Mouse (Mus musculus) thymus, postnatal 10 days (tissue): ENCODE measurements around the gene Phf21a.
"Not testable (repeated sequence)": the region's sequence is repeated elsewhere in the genome, so short reads cannot be mapped to it uniquely, and the experiment has no call there.

Experiments used
- DNase-seq, 2 experiments: peaks; one replicate each; pipeline ENCODE4 v3.0.0; 2021; ENCODE audit warnings: low spot score in 2 of 2

The Phf21a gene

GRCm38 (mm10) chr2:92082196-92082595 lies 10.7 kb upstream of the Phf21a start:
- no peak for DNase-seq

DNA sequence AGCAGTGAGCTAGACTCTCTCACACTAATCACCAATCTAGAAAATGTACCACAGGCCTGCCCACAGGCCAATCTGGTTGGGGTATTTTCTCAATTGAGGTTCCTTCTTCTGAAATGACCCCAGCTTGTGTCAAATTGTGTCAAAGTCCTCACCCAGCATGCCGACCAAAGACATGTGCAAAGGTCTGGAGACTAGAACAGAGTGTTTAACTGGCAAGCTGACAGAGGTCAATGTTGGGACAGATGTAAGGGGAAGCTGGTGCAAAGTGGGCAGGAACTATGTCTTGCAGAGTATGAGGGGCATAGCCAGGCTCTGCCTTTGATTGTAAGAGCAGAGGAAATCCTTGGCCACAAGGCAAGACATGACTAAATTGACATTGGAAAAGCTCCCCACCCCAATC lies 7.2 kb upstream of the Phf21a start:
- DNase-seq = no peak

- no peak for DNase-seq
These were observed 5.9 kb upstream of the Phf21a start for GRCm38 (mm10) chr2:92087065-92087464.

- no peak for DNase-seq
These were observed 3.1 kb upstream of the Phf21a start for GRCm38 (mm10) chr2:92089782-92090181.

GRCm38 (mm10) chr2:92093503-92093902 lies 586 bp downstream of the Phf21a start:
- not testable (repeated sequence) for DNase-seq

- DNase-seq = no peak
These were observed 1.2 kb downstream of the Phf21a start for GRCm38 (mm10) chr2:92094078-92094477.

DNA sequence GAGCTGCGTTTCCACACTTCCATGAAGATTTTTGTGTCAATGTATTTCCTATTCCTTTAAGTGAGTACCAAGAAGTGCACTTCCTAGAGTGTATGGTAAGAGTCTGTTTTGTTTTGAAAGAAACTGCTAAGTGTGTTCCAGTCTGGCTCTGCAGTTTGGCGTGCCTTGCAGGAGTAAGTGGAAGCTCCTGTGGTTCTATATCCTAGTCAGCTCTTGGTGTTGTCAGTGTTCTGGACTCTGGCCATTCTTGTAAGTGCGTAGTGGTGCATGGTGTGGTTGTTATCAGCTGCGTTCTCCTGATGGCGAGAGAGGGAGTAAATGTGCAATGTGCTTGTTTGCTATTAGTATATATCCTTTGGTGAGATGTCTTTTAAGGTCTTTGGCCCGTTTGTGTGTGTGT lies 7.9 kb downstream of the Phf21a start:
- DNase-seq = no peak

DNA sequence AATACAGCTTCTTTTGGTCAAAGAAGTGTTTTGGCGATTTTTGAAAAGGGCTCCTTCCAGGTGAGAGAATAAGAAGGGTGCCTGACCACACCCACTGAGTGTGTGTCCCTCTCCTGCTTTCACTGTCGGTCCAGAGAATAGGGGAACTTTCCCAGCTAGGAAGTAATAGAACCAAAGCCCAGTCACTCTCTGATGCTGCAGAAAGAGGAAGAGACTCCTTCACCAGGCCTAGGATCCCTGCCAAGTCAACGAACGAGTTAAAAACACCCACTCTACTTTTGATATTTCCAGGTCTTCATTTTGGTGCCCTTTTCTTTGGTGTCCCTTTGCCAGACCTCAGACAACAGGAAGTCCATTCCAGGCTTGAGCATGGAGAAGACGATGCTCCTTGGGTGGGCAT lies 31.6 kb downstream of the Phf21a start:
- DNase-seq = no peak

GRCm38 (mm10) chr2:92125330-92125729 lies 32.4 kb downstream of the Phf21a start:
- no peak for DNase-seq

DNA sequence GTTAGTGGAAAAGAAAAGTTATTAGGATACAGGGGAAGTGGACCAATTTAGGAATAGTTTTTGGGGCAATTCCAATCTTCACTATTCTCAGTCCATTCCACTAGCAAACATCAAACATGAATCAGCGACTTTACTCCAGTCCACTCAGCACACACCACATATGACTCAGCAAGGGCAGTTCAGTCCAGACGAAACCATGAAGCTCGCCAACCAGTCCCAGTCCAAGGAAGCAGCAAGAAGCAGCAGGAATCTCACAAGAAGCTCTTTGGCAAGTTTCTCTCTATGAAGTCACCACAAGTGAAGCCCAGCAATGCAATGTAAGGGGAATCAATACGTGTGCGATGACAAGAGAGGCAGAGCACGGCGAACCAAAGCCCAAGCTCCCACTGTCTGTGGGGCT lies 37.2 kb downstream of the Phf21a start:
- no peak for DNase-seq

DNA sequence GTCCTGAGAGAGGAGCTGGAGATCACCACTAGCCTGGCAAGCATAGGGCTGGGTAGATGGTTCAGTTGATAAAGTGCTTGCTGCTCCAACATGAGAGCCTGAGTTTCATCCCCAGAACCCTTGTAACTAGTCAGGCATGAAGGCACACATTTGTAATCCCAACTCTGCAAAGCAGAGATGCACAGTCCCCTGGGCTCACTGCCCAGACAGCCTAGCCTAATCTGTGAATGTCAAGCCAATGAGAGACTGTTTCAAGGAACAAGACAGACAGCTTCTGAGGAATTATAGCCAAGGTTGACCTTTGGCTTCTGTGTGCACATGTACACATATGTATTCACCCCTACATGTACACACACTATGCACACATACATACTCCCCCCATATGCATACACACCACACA lies 45.8 kb downstream of the Phf21a start:
- DNase-seq = no peak

GRCm38 (mm10) chr2:92139365-92139764 lies 46.4 kb downstream of the Phf21a start:
- no peak for DNase-seq

GRCm38 (mm10) chr2:92140383-92140782 lies 47.5 kb downstream of the Phf21a start:
- DNase-seq = no peak

DNA sequence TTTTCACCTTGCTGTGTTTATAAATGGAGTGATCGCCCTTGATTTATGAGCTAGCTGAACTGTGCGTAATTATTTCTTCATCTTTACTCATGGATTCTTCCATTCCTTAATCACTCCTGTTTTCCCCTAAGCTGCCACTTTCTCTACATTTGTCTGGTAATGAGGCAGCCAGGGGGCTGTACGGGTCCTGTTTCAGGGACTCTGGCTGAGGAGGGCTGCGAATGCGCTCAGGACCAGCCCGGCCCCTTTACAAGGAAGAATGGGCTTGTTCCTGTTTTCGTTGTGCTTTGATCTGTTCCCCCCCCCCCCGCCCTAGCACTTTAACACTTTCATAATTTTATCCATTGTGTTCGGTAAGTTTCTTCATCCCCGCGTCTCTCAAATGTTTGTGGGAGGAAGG lies 48.2 kb downstream of the Phf21a start:
- DNase-seq = no peak

GRCm38 (mm10) chr2:92143932-92144331 lies 51.0 kb downstream of the Phf21a start:
- DNase-seq = no peak

GRCm38 (mm10) chr2:92147925-92148750 lies 55.2 kb downstream of the Phf21a start:
- DNase-seq = not testable (repeated sequence)

GRCm38 (mm10) chr2:92164291-92164690 lies 71.4 kb downstream of the Phf21a start:
- DNase-seq = no peak

DNA sequence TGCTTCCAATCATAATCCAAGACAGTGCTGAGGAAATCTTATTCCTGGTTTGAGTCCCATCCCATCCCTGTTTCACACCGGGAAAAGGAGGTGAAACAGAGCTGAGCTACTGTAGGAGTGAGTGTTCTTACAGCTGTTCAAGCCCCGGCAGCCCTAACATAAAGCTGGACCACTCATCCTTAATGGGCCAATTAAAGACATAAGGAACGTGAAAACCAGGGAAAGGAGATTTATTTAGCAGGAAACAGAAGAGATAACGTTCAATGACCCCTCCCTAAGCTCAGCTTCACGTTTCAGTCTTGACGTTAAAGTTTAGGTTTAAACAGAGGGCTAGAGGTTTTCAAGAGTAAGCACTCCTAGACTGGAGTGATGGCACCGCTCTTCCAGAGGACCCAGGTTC lies 74.0 kb downstream of the Phf21a start:
- no peak for DNase-seq

DNA sequence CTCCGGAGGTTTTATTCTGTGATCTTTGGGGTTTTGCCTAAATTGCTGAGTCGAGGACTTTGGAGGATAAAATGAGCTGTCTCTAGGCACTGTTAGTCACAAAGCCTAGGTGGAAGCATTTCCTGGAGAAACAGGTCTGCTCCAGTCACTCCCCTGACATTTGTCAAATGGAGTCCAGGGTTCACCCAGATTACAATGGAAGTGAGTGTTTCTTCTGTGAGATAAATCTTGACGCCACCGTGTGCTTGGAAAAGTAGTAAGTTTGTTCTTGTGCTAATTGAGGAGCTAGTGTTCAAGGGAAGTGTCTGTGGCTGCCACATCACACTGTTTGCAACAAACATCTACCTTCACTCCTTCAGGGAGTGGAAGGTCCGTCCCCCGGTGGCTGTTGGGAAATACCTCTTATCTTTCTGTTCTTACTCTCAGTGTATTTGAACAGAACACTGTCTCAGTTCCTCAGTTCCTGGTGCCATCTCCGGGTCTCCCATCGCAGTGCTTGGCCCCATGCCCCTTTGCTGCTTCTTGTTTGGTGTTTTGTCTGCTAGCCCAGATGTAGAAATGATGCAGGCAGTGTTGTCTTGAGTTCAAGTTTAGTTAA lies 78.2 kb downstream of the Phf21a start:
- no peak for DNase-seq

DNA sequence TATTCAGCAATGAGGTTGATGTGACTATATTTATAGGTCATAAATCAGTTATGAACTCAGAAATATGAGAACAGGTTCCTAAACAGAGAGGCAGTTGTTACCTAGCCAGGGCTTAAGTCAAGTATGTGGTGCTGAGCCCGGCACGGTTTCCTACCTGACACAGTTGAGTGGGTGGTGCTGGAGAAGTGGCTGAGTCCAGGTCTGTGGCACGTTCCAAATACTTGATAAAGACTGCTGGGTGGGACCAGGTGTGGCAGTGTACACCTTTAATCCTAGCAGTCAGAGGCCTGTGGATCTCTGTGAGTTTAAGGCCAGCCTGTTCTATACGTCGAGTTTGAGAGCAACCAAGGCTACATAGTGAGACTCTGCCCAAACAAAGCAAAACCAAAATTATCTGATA lies 79.4 kb downstream of the Phf21a start:
- DNase-seq = no peak

- DNase-seq = no peak
These were observed 80.3 kb downstream of the Phf21a start for GRCm38 (mm10) chr2:92173186-92173585.

DNA sequence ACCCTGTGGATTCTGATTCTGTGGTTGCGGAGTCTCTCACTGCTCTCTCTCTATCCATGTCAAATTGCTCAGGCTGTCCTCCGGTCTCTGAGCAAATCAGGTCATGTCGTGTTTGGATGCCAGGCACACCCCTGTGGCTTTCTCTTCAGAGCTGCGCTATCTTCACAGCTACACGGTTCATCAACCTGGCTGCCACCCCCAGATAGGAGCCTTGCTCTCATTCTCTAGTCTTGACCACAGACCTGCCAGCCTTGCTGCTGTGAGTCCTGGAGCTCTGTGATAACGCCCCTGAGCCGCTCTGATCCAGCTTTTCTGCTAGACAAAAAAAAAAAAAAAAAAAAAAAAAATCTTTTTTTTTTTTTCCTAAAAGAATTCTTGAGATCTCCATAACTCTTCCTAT lies 81.3 kb downstream of the Phf21a start:
- no peak for DNase-seq

- no peak for DNase-seq
These were observed 82.1 kb downstream of the Phf21a start for GRCm38 (mm10) chr2:92175002-92175401.

- DNase-seq = no peak
These were observed 83.4 kb downstream of the Phf21a start for GRCm38 (mm10) chr2:92176292-92176691.
